Mouse (Mus musculus) naive thymus-derived CD4-positive, alpha-beta T cell, adult 2 months (primary cell): ENCODE measurements around the gene Sdha.

Experiments used
- DNase-seq: peaks from one replicate; pipeline ENCODE4 v3.0.0-alpha.2; 2011; ENCODE audit warnings: low read depth

The Sdha gene

GRCm38 (mm10) chr13:74302050-74303037 is 47.7 kb downstream of the Sdha start:
- DNase-seq, result no peak

DNA sequence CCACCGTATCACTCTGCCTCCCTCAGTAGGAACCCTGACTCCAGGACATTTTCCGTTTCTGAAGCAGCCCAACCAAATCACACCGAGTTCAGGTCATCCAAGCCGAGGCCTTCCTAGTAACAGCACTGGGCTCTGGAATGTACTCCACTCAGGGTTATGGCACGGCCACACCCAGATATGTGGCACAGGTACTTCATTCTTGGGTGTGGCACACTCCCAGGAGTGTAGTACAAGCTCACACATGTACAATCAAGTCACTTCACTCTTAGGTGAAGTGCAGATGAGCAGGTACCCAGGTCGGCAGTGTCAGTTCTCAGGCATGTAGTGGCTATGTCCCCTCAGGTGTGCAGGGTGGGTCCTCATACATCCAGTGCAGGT is 48.5 kb downstream of the Sdha start:
- DNase-seq, result no peak

DNA sequence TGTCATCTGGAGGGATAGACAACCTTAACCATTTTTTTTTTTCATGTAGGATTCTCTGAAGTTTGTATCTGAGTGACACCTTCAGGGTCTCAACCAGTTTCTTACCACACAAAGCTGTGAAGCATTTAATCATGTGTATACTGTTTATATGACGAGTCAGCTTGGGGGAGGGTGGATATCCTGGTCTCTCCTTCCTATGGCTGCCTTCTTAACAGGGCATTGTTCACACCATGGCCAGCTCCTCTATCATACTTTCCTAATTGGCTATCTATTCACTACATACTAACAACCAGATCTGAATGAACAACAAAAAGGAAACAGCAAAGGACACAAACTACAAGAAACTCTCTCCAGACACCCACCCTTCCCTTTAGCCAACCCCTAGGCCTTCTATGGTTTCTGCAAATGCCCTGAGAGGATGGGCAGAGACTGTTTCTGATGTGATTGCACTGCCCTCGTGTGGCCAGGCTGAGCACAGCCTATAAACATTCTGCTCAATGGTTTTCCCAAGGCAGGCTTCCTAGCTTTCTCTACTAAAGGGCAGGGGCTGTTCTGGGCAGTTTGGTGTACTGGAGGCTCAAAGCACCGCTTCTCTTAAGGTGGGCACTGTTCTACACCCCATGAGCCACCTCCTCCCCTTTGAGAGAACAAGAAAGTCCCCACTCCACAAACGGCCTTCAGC is 49.0 kb downstream of the Sdha start:
- DNase-seq, result peak; percentile 62

GRCm38 (mm10) chr13:74296376-74296775 is 53.7 kb downstream of the Sdha start:
- DNase-seq, result no peak

- no peak for DNase-seq
Measured at GRCm38 (mm10) chr13:74292167-74292566, 57.9 kb downstream of the Sdha start, which contains the start of gene Ahrr. Gene Ahrr, minus strand, starts transcription at chr13:74292331.

GRCm38 (mm10) chr13:74289646-74290045 is 60.4 kb downstream of the Sdha start:
- DNase-seq, result no peak

GRCm38 (mm10) chr13:74282299-74282698 is 67.8 kb downstream of the Sdha start:
- DNase-seq, result no peak

DNA sequence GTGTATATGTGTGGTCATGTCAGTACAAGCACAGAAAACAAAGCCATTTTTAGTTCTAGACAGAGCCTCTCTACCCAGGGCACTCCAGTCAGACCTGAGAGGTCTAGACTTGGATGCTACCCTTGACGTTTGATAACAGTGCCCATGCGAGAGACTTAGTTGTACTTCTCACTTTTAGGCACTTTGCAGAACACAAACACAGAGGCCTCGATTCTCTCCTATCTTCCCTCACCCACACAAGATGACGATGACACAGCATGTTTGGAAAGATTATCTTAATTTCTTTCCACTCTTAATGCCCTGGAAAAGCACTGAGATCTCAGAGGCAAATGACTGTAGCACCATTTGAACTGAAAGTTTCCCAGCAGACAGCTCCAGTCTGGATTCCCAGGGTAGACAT is 74.4 kb downstream of the Sdha start:
- no peak for DNase-seq
